Mouse (Mus musculus) neural tube, embryonic 10.5 days (tissue): ENCODE data around the gene Ccdc85c.
A peak's percentile ranks its signal among the peaks of the same experiment; 100 is the strongest.

Source experiments
- DNase-seq: peaks from one replicate; pipeline ENCODE4 v3.0.0-alpha.2; 2017; ENCODE audit warnings: low spot score; ENCODE audit errors: extremely low spot score

Gene Ccdc85c

DNA sequence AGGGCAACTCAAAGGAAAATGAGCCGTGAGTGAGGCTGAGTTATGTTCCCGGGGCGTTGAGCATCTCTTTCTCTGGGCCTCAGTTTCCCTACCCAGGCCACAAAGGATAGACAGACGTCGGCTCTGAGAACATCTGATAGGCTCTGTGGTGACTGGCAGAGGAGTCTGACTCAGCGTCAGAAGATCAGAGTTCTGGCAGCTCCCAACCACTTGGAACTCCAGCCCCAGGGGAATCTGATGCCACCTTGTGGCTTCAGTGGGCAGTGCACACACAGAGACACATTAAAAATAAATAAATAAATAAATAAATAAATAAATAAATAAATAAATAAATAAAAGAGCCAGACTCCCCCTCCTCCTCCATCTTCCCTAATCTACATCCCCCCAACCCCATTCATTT, 21.8 kb upstream of the Ccdc85c start:
- DNase-seq: no peak

- DNase-seq: no peak
Observed at GRCm38 (mm10) chr12:108294620-108295019, 19.4 kb upstream of the Ccdc85c start.

DNA sequence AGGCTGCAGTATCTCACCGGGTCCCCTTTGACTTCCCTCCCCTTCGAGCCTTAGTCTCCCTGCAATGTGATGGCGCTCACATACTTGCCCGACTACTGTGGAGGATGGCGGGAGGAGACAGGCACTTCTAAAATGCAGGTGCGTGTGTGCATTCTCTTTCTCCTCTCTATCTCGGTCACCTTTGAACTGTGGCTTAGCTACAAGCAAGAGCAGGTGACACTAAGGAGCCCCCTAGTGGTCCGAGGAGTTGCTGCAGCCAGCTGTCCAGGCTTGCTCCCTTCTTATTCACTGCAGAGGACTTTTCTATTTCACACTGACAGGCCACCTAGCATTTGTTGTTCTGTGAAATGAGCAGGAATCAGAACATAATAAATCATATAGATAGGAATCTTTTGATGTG, 17.7 kb upstream of the Ccdc85c start:
- peak; percentile 82 for DNase-seq

DNA sequence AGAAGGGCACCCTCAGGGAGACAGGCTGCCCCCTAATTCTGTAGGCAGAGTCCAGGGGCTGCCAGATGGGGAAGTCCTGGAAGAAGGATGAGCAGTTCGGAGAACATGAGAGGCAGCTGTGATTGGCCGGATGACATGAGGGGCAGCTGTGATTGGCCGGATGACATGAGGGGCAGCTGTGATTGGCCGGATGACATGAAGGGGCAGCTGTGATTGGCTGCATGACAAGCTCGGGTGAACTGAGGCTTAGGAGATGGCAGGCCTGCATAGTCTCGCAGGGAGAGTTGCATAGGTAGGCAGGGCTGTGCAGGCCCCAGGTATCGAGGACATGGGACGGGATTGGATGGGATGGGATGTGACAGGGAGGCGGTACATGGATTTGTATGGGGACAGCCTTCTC, 17.2 kb upstream of the Ccdc85c start:
- peak; percentile 51 for DNase-seq

DNA sequence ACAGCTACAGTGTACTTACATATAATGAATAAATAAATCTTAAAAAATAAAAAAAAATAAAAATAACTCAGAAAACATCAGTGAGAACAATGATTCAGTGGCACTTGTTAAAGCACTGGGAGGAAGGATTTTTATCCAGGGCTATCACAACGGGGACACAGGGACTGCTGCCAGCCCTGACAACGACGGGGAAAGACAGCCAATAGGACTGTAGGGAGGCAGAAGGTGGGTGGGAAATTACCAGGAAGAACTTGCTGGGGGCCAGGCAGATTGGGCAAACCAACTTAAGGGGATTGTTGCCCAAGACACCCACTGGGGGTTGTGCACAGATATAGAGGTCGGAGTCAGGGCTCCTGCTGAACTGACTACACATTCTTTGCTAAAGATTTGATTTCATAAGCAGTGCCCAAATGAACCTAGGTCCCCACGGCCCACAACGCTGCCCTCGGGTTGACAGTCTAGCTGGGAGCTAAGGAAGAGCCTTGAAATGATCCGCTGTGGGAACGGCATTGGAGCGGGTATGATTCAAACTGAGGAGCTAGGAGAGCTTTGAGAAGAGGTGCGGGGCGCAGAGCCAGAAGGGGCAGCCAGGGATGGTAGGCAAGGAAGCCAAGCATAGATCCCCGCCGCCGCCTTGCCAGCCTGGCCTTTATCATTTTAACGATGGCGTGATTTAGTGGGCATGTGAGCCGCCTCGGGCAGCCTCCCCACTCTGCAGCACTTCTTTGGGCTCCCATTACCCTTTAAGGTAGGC, 13.1 kb upstream of the Ccdc85c start:
- DNase-seq: no peak

DNA sequence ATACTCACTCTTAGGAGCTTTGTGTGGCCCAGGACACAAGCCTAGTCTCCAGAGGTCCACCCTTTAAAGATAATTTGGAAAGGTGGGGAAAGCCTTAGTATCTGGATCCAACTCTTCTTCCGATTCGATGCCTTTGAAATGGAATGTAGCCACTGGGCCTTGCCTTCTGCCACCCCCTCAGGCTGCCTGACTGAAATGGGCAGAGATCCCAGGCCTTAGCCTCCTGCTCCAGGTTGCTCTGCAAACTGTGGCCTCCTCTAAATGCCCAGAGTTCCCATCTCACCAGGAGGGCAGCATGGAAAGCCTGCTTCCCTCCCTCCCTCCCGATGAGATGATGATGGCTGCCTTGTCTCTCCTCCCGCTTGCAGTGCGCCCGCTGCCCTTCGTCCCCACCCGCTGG, 11.8 kb upstream of the Ccdc85c start:
- no peak for DNase-seq

DNA sequence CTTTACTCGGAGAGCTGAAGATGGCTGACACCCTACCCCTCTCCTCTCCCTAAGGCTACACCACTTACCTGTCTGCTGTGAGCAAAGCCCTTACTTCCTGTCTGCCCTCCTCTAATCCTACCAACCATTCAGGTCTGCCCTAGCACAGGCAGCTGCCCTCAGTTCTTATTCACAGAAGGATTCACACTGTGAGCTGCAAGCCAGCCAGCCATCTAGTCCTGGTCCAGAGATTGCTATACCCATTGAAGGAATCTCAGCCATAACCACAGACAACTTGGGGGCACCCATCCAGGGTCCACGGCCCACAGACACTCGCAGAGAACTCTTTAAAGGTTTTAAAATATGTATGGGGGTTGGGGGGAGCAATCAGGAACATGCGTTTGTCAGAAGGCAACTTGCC, 11.2 kb upstream of the Ccdc85c start:
- no peak for DNase-seq

DNA sequence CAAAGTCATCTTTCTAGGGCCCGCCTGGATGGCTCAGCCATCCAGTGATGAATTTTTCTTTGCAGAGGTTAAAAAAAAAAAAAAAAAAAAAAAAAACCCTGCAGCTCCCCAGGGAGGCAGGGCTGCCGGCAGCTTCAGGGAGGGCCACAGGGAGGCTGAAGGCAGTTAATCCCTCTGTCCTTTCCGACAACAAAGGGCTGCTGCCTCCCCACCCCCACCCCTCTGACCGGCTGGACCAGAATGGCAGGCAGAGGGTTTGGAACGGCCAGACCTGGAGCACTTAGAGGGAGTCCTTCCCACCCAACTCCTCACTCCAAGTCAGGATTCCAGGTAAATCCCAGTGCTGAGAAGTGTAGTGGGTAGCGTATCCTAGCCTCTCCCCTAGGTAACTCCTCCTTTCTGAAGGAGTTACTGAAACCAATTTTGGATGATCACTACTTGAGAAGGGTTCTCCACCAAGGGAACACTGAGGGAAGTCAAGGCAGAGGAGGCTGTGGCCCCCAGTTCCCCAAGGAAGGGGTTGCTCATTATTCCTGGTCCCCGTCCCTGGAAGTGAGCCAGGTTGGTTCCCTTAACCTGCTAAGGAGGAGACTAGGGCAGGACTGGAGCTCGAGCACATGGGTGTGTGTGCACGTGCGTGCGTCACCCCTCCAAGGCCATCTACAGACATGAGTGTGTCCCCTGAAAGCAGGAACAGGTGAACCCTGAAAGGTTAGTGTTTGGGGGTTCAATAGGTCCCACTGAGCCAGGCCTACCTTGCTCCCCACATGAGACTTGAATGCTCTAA, 10.2 kb upstream of the Ccdc85c start:
- DNase-seq: peak; percentile 53

- peak; percentile 48 for DNase-seq
Observed at GRCm38 (mm10) chr12:108284455-108285224, 9.4 kb upstream of the Ccdc85c start.

GRCm38 (mm10) chr12:108278221-108278918, 3.1 kb upstream of the Ccdc85c start:
- no peak for DNase-seq

GRCm38 (mm10) chr12:108277341-108277841, 2.2 kb upstream of the Ccdc85c start:
- peak; percentile 47 for DNase-seq

DNA sequence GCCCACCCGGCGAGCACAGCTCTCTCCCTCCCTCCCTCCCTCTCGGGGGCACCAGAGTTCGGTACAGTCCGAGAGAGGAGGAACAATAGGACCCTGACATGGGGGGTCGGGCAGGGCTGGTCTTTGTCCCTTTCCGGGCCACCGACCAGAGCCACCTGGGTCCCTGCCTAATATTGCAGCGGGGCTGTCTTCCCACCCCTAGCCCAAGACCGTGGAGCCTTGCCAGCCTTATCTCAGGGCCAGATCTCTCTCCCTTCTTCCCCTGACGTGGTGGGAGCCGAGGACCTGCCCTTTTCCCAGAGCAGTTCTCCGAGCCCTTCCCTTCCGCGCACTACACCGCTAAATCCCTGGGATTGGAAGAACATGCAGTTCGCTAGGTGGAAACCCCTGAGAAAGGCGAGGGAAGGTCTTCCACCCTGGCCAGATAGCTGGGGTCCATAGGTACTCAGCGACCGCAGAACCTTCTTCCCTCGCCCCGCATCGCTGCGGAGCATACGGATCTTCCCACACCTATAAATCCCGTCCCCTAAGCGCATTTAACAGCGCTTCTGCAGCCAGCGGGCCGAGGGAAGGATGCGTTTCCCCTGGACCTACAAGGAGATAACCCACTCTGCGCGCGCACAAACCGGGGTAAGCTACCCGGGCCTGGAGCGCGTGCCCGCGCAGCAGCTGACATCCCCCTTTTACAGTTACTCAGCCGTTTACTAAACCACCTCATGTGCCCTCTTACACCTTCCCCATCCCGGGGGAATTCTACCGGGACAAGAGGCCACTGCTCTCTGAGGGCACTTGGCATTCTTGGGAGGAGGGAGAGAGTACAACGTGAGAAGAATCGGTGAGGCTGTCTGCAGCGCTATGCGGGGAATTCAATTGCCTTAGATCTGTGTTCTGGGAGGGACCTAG, 946 bp upstream of the Ccdc85c start:
- peak; percentile 76 for DNase-seq

DNA sequence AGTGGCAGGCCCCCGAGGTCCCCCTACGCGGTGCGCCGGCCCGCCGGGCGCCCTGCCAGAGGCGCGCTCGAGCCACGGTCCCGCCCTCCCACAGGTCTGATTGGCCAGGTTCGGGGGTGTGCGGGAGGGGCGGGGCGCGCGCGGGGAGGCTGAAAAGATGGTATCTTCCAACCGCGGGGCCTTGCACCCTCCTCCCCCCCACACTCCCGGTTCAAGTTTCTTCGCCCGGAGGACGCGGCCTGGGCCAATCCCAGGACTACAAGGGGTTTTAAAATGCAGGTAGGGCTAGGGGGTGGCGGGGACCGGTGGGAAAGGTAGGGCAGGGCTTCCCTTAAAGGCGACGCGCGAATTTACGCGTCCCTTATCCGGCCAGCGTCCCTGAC, 274 bp upstream of the Ccdc85c start:
- peak; percentile 99 for DNase-seq

GRCm38 (mm10) chr12:108274313-108274595, 971 bp downstream of the Ccdc85c start:
- DNase-seq: peak; percentile 58

GRCm38 (mm10) chr12:108273466-108274312, 1.5 kb downstream of the Ccdc85c start:
- no peak for DNase-seq

GRCm38 (mm10) chr12:108272143-108272635, 3.0 kb downstream of the Ccdc85c start:
- DNase-seq: no peak

- no peak for DNase-seq
Observed at GRCm38 (mm10) chr12:108271351-108272142, 3.7 kb downstream of the Ccdc85c start.

DNA sequence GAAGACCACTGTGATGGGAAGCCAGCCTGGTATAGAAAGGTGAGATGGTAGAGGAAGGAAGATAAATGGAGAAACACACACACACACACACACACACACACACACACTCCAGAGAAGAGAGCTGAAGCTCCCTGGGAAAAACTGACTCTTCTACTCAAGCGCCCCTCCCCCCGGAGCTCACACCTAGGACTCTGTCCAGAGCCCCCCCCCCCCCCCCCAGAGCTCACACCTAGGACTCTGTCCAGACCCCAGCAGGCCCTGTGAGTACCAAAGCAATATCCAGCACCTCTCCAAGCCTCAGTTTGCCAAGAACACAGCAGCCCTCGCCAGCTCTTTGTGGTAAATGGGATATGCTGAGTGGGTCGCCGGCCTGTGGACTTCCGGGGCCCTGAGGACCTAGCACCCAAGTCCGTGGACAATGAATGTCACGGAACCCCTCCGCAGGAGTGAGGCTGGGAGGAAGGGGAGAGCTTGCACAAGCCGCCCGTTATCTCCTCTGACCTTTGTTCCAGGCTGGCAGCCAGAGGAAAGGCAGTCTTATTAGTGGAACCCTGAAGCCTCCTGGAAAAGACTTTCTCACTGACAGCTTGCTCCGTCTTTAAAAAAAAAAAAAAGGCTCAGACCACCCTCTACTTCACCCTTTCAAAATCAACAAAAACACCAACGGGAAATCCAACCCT, 4.8 kb downstream of the Ccdc85c start:
- DNase-seq: no peak
